Mouse (Mus musculus): ENCODE measurements around the gene Cux1.

The Cux1 gene

DNA sequence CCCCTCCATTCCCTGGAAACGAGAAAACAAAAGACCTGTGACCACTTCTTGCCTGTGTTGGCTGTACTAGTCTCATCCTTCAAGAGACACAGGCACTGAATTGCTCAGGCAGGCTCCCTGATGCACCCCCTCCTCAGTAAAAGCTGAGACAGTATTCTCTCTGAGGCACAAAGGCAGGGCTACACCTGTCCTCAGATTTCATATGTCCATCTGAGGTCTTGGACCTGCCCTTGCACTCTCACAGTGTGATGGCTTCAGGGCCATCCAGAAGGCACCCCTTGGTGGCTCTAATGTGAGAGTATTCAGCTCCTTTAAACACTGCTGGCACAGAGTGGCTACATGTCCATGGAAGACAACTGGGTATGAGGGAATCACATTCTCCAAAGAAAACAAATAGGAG lies 32.1 kb downstream of the Cux1 start:
- H3K27me3 ChIP-seq (ENCODE audit: control insufficient read depth, insufficient read depth, low read length, poor library complexity, severe bottlenecking) = no peaks in the 10 kb centered on the region
- no peaks in the 10 kb centered on the region for H3K36me3 ChIP-seq (ENCODE audit: control insufficient read depth, insufficient read depth, low read length, poor library complexity, severe bottlenecking)
- no peak for DNase-seq (ENCODE audit: low read depth, low spot score)

DNA sequence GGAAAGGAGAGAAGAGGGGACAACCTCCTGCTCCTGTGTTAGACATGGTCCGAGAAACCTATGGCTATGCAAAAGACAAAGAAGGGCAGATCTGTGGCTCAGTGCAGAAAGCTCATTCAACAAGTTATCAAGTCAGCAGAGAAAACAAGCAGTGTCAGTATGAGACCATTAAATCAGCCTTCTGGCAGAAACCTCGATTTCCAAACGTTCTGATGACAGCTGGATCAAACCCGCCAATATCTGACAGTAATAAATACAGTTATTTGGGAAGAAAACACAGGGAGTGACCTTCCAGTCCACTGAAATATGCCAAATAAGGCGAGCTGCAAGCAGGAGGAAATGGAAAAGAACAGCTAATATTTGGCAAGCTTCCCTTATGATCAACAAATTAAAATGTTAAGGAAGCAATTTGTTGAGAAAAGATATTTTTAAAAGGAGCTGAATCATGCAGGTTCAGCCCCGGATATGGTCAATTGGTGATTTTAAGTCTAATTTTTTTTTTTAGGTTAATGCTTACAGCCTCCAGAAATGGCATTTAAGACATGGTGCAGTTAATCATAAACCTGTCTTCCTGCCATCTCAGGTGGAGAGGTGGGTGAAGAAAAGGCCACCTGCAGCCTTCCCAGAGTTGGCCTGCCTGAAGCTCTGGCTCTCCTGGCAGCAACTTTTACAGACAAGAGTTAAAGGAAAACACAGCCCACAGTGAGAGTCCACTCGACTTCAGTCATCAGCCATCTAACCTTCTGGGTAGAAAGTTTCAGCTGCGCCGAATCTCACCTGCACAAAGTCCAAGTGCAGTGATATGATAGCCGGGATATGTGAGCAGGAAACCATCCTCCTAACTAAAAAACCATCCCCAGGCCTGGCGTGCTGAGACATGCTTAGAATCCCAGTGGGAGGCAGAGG lies 33.7 kb downstream of the Cux1 start:
- no peaks in the 10 kb centered on the region for H3K27me3 ChIP-seq (ENCODE audit: control insufficient read depth, insufficient read depth, low read length, poor library complexity, severe bottlenecking)
- H3K36me3 ChIP-seq (ENCODE audit: control insufficient read depth, insufficient read depth, low read length, poor library complexity, severe bottlenecking) = no peaks in the 10 kb centered on the region
- DNase-seq (ENCODE audit: low read depth, low spot score) = no peak

DNA sequence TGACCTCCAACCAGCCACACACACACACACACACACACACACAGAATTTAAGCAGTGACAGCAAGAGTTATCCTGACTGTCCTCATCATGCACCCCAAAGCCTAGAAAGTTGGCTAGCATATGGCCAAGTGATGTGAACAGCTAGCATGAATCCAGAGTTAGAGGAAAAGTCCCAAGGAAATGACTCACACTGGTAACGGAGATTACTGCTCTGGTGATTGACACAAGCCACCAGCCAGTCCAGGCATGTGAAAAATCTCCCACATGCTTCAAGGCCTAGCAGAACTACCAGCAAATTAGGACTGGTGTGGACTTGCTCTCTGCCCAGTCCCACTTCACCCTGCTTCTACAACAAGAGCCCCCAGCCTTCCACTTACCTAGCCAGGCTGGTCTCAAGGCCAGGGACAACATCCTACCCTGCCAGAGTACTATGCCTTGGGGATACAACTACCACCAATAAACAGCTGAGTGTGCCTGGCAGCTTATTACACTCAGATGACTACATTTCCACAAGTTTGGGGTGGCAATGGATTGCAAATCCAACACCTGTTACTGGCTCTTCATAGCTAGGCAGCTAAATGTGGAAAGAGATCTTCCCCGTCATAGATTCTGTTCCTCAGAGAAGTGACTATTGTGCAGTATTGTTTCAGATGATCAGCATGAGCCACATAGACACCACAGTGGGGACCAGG lies 35.5 kb downstream of the Cux1 start:
- DNase-seq (ENCODE audit: low read depth, low spot score) = no peak
- Histone ChIP-seq H3K27me3 (ENCODE audit: control insufficient read depth, insufficient read depth, low read length, poor library complexity, severe bottlenecking) (no peaks in the 10 kb centered on the region), H3K36me3 (ENCODE audit: control insufficient read depth, insufficient read depth, low read length, poor library complexity, severe bottlenecking) (no peaks in the 10 kb centered on the region)

DNA sequence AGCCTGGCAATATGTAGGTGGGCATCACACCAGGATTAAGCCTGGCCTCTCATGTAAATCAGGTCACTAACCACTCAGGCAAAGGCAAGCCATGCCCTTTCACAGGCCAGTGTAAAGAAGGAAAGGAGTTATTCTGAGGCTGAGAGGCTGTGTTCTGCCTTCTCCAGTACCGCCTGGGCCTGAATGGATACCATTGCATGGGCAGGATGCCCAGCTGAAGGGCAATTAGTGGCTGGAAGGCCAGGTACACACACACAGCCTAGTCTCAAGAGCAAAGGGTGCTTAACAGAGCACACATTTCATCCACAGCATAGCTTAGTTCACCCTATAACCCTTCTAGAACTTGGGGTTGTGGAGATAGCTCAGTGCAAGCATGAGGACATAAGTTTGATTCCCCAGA lies 36.4 kb downstream of the Cux1 start:
- no peaks in the 10 kb centered on the region for H3K36me3 ChIP-seq (ENCODE audit: control insufficient read depth, insufficient read depth, low read length, poor library complexity, severe bottlenecking)
- H3K27me3 ChIP-seq (ENCODE audit: control insufficient read depth, insufficient read depth, low read length, poor library complexity, severe bottlenecking) = no peaks in the 10 kb centered on the region
- DNase-seq (ENCODE audit: low read depth, low spot score) = no peak

DNA sequence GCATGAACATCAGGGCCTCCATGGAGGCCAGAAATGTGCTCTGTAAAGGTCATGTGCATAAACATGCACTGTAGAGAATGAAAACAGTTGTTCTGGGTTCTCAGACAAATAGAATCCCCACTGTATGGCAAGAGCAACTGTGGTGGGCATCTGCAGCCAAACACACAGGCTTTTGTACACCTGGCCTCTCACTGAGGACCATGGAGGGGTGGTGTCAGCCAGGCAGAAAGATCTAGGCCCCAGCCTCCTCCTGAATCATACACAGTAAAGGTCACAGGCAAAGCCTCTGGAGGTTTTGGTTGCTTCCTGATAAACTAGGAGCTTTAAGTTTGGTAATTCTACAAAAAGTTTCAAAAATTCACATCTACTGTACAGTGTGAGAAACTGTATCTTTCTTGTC lies 38.1 kb downstream of the Cux1 start:
- no peak for DNase-seq (ENCODE audit: low read depth, low spot score)
- no peaks in the 10 kb centered on the region for H3K36me3 ChIP-seq (ENCODE audit: control insufficient read depth, insufficient read depth, low read length, poor library complexity, severe bottlenecking)
- H3K27me3 ChIP-seq (ENCODE audit: control insufficient read depth, insufficient read depth, low read length, poor library complexity, severe bottlenecking) = no peaks in the 10 kb centered on the region

DNA sequence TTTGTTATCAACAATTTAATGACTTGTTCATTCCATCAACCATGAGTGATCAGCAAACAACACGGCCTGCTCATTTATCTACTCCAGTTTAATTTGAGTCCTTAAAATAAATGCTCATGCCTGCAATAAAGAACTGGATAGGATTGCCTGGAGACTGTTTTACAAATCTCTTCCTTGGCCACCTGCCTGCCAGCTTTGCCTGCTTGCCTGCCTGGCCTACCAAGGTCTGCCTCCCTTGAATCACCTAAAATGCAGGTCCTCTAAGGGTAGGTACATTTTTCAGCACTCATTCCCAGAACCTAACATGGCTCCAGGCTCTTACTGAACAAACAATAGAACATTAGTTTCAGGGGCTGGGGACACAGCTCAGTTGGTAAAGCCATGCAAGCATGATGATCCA lies 39.4 kb downstream of the Cux1 start:
- no peak for DNase-seq (ENCODE audit: low read depth, low spot score)
- Histone ChIP-seq H3K27me3 (ENCODE audit: control insufficient read depth, insufficient read depth, low read length, poor library complexity, severe bottlenecking) (no peaks in the 10 kb centered on the region), H3K36me3 (ENCODE audit: control insufficient read depth, insufficient read depth, low read length, poor library complexity, severe bottlenecking) (no peaks in the 10 kb centered on the region)

DNA sequence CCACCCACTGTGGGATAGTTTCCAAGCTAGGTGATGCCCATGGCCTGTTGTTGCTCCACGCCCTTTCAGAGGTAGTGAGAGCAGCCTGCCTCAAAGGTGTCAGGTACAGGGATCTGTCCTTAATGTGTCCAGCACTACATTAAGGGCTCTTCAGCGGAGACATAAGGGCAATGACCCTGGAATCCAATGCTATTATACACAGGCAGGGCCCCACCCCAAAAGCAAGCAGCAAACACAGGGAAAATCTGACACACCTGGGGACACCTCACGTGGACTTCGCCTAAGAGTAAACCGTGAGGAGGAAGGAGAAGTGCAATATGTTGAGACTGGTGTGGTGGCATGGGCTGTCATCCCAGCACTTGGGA lies 40.8 kb downstream of the Cux1 start:
- DNase-seq (ENCODE audit: low read depth, low spot score) = no peak
- Histone ChIP-seq H3K36me3 (ENCODE audit: control insufficient read depth, insufficient read depth, low read length, poor library complexity, severe bottlenecking) (no peaks in the 10 kb centered on the region), H3K27me3 (ENCODE audit: control insufficient read depth, insufficient read depth, low read length, poor library complexity, severe bottlenecking) (no peaks in the 10 kb centered on the region)

DNA sequence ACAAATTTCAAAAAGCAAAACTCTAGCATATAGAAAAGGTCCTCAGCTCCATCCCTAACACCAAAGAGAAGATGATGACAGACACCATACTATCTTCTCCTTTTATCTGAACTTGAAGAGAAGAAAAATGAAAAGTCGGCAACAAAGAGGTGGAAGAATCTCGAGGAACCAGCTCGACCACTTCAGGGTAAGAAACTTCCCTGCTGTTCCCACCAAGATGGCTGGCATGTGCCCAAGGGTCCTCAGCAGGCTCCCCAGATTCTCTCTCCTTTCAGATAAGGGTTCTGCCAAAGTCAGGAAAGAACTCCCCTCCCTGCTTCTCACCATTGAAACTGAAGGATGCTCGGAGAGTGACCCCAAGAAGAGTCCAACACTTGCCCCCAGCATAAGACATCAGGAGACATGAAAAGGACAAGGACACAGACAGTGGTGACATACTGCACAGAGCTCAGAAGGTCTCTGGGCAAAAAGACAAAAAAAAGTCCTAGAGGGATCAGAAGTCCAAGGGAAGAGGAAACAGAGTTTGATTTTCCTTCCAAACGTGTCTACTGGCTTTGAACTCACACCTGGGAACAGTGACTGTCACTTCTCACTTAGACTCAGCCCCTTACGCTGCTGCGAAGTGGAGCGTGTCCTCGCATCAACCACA lies 41.3 kb downstream of the Cux1 start:
- no peaks in the 10 kb centered on the region for H3K27me3 ChIP-seq (ENCODE audit: control insufficient read depth, insufficient read depth, low read length, poor library complexity, severe bottlenecking)
- no peak for DNase-seq (ENCODE audit: low read depth, low spot score)
- no peaks in the 10 kb centered on the region for H3K36me3 ChIP-seq (ENCODE audit: control insufficient read depth, insufficient read depth, low read length, poor library complexity, severe bottlenecking)

DNA sequence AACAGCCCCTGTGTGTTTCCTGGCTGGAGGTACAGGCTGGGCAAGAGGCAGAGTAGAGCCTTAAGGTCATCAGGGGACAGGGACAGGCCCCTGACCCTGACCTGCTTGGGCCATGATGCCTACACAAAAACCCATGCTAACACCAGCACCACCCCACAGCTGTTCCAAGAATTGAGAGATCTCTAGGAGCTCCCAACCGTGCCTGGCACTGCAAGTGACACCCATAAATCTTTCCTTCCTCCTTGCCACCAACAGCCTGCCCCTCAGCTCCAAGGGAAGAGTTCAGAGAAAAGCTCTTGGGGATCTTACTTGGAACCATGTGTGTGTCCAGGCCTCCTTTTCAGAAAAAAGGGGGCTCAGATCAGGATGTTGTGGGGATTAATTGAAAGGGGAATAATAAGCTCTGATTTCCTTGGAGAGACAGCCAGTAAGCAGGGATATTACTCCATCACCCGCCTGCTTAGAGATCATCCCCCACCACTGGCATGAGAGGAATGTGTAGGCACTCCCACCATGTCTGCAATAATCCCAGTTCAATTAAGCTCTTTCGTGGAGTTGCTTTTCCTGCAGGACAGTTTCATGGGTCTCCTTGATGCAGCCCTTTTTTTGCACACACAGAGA lies 44.3 kb downstream of the Cux1 start:
- no peak for DNase-seq (ENCODE audit: low read depth, low spot score)

DNA sequence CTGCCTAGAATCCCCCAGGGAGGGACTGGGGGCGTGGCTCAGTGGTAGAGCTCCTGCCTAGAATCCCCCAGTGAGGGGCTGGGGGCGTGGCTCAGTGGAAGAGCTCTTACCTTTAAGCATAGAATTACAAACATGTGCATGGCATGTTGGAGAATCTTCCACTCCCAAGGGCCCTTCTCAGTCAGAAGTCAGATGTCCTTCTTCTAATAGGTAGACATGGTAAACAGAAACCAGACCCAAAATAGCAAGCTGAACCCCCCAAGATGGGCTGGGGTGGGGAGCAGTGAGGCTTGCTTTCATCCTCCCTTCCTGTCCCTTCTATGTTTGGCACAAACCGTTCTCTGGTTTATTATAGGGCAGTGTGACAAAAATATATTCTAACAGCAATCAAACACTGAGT lies 45.6 kb downstream of the Cux1 start:
- Histone ChIP-seq H3K27me3 (ENCODE audit: control insufficient read depth, insufficient read depth, low read length, poor library complexity, severe bottlenecking) (no peaks in the 10 kb centered on the region), H3K36me3 (ENCODE audit: control insufficient read depth, insufficient read depth, low read length, poor library complexity, severe bottlenecking) (no peaks in the 10 kb centered on the region)
- peak; percentile 27 for DNase-seq (ENCODE audit: low read depth, low spot score)

More for the DNA sequence above, 44.3 kb downstream of the Cux1 start:
- Histone ChIP-seq H3K27me3 (ENCODE audit: control insufficient read depth, insufficient read depth, low read length, poor library complexity, severe bottlenecking) (no peaks in the 10 kb centered on the region), H3K36me3 (ENCODE audit: control insufficient read depth, insufficient read depth, low read length, poor library complexity, severe bottlenecking) (no peaks in the 10 kb centered on the region)

DNA sequence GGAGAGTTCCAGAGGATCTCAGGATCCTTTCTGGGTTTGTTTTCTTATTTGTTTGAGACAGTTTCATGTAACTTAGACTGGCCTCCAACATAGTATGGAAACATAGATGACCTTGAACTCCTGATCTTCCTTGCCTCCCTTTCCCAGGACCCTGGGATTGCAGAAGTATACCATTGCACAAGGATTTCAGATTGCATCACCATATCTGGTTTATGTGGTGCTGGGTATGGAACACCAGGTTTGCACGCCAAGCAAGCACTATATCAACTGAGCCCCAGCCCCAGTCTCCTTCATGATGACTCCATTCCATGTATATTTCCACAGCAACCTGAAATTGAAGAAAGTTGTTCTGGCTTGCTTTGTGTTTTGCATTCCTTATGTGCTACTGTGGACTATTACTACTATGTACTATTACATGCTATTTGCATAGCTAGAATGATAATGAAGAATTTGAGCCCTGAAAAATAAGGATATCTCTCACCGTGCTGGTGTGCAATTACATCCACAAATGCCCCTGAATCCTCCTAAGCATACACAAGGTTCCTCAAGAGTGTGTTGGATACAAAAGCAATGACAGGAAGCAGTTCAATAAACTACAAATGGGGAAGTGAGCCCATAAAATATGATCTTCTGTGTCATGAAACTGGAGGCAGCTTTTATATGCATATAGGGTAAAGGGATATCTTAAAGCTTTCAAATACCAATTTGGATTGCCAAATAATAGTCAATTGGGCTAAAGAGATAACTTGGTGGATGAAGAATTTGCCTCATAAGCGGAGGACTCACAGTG lies 48.4 kb downstream of the Cux1 start:
- H3K27me3 ChIP-seq (ENCODE audit: control insufficient read depth, insufficient read depth, low read length, poor library complexity, severe bottlenecking) = no peaks in the 10 kb centered on the region
- H3K36me3 ChIP-seq (ENCODE audit: control insufficient read depth, insufficient read depth, low read length, poor library complexity, severe bottlenecking) = no peaks in the 10 kb centered on the region
- DNase-seq (ENCODE audit: low read depth, low spot score) = peak; percentile 43

DNA sequence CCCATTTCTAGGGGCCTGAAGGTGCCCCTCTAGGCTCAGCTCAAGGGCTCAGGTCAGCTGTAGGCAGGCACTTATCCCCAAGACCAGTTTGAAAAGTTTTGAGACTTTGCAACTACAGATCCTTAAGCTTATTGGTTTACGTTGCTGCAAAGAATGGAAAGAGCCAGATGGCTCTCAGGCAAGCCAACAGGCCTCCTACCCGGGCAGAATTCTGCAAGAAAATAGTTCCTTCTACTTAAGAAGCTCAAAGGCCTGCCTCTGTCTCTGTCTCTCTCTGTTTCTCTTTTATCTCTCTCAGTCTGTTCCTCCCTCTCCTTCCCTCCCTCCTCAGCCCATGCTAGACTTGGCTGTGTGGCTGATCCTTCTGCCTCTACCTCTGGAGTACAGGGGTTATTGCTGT lies 49.8 kb downstream of the Cux1 start:
- Histone ChIP-seq H3K27me3 (ENCODE audit: control insufficient read depth, insufficient read depth, low read length, poor library complexity, severe bottlenecking) (no peaks in the 10 kb centered on the region), H3K36me3 (ENCODE audit: control insufficient read depth, insufficient read depth, low read length, poor library complexity, severe bottlenecking) (no peaks in the 10 kb centered on the region)
- no peak for DNase-seq (ENCODE audit: low read depth, low spot score)

DNA sequence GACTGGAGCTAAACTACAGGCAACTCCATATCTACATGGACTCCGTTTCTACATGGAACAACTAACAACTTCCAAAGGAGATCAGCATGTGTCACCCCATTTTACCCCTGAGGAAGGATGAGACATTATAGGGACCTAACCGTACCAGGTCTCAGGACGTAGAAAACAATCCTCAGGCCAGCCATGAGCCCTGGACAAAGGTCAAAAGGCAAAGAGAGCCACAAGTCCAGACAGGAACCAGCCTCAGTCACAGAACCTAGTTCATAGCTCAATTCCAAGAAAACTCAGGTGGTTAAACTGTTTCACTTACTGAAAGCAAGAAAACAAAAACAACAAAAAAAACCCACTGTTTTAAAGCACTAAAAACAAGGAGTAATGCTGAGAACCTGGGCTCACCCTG lies 50.7 kb downstream of the Cux1 start:
- Histone ChIP-seq H3K36me3 (ENCODE audit: control insufficient read depth, insufficient read depth, low read length, poor library complexity, severe bottlenecking) (no peaks in the 10 kb centered on the region), H3K27me3 (ENCODE audit: control insufficient read depth, insufficient read depth, low read length, poor library complexity, severe bottlenecking) (no peaks in the 10 kb centered on the region)
- DNase-seq (ENCODE audit: low read depth, low spot score) = no peak

DNA sequence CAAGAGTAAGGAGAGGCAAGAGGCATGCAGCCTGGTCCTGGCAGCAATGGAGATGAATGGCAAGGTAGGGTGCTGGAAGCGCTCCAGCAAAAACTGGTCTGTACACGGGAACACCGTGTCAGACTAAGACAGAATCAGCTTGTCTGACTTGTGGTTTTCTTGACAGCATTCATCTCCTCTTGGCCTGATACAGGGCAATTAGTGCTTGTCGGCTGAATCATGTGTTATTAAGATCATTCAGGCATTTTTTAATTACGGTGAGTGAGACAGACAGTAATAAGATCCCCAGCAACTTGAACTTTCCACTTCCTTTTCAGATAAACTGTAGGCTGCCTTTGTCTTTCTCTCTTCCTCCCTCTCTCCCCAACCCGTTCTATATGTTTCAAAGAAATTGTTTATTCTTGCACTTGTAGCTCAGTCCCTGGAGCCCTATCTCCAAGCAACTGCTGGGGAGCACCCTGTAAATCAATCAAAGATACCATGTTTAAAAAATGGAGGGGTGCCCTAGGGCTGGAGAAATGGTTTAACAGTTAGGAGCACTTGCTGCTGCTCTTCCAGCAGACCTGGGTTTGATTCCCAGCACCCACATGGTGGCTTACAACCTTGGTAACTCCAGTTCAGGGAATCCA lies 53.1 kb downstream of the Cux1 start:
- DNase-seq (ENCODE audit: low read depth, low spot score) = no peak
- no peaks in the 10 kb centered on the region for H3K27me3 ChIP-seq (ENCODE audit: control insufficient read depth, insufficient read depth, low read length, poor library complexity, severe bottlenecking)
- no peaks in the 10 kb centered on the region for H3K36me3 ChIP-seq (ENCODE audit: control insufficient read depth, insufficient read depth, low read length, poor library complexity, severe bottlenecking)

Measured in splenic B cell, adult 2 months (primary cell).